Mouse (Mus musculus) natural killer cell, adult 2 months (primary cell): Measurements from ENCODE around the gene Fbxo31.
A peak's percentile ranks its signal among the peaks of the same experiment; 100 is the strongest.

Source experiments
- DNase-seq, 2 experiments: peaks; one replicate each; pipeline ENCODE4 v3.0.0; 2022; ENCODE audit warnings: low spot score in 2 of 2

Fbxo31 gene

GRCm38 (mm10) chr8:121589205-121589726, 10.7 kb upstream of the Fbxo31 start:
- no peak for DNase-seq

- DNase-seq = no peak
Observed at GRCm38 (mm10) chr8:121588750-121589149, 10.1 kb upstream of the Fbxo31 start.

GRCm38 (mm10) chr8:121585159-121585825, 6.7 kb upstream of the Fbxo31 start:
- DNase-seq = peak; percentile 99

- no peak for DNase-seq
Observed at GRCm38 (mm10) chr8:121584730-121585129, 6.1 kb upstream of the Fbxo31 start.

- no peak for DNase-seq
Observed at GRCm38 (mm10) chr8:121583653-121584052, 5.0 kb upstream of the Fbxo31 start.

GRCm38 (mm10) chr8:121580465-121580864, 1.9 kb upstream of the Fbxo31 start:
- peak in 1 of 2 experiments; percentile 33 for DNase-seq

- no peak for DNase-seq
Observed at GRCm38 (mm10) chr8:121577751-121578675, 593 bp downstream of the Fbxo31 start.

GRCm38 (mm10) chr8:121575661-121576060, 2.9 kb downstream of the Fbxo31 start:
- DNase-seq = no peak

- peak; percentile 49 to 72 for DNase-seq
Observed at GRCm38 (mm10) chr8:121573275-121573674, 5.3 kb downstream of the Fbxo31 start.

GRCm38 (mm10) chr8:121572121-121572520, 6.5 kb downstream of the Fbxo31 start:
- no peak for DNase-seq

- DNase-seq = no peak
Observed at GRCm38 (mm10) chr8:121570801-121571200, 7.8 kb downstream of the Fbxo31 start.

GRCm38 (mm10) chr8:121570335-121570734, 8.3 kb downstream of the Fbxo31 start:
- DNase-seq = peak; percentile 36 to 67

- DNase-seq = peak; percentile 24 to 44
Observed at GRCm38 (mm10) chr8:121568321-121568720, 10.3 kb downstream of the Fbxo31 start.

- DNase-seq = no peak
Observed at GRCm38 (mm10) chr8:121563701-121564100, 14.9 kb downstream of the Fbxo31 start.

- no peak for DNase-seq
Observed at GRCm38 (mm10) chr8:121562941-121563351, 15.7 kb downstream of the Fbxo31 start.

GRCm38 (mm10) chr8:121561636-121562345, 16.8 kb downstream of the Fbxo31 start:
- no peak for DNase-seq

GRCm38 (mm10) chr8:121560432-121561100, 18.0 kb downstream of the Fbxo31 start:
- no peak for DNase-seq

GRCm38 (mm10) chr8:121559801-121560200, 18.8 kb downstream of the Fbxo31 start:
- DNase-seq = no peak

GRCm38 (mm10) chr8:121558538-121558937, 20.1 kb downstream of the Fbxo31 start:
- no peak for DNase-seq

- DNase-seq = no peak
Observed at GRCm38 (mm10) chr8:121557746-121558145, 20.9 kb downstream of the Fbxo31 start.

GRCm38 (mm10) chr8:121553831-121554475, 24.7 kb downstream of the Fbxo31 start:
- DNase-seq = no peak
